Mouse (Mus musculus) kidney, embryonic 15.5 days (tissue): ENCODE data around the gene Zfp949. TPM values are rescaled to one million over a fixed set of nuclear protein-coding genes. Genes with fewer than 3 reads are reported as not detected.
"Not testable (repeated sequence)": the region's sequence is repeated elsewhere in the genome, so short reads cannot be mapped to it uniquely, and the experiment has no call there.

Experiments used
- ATAC-seq: fragments of 200-750 bp; cut with Nextera tagmentation; replicated peaks from 2 replicates; pipeline ENCODE4 v1.8.0; 2017; ENCODE audit warnings: moderate TSS enrichment; ENCODE audit not compliant: low FRiP score
- H3K27ac ChIP-seq: fragments of 300-500 bp; sonication (generic); 2 replicates; pipeline ENCODE4 v1.5.1; 2015; ENCODE audit warnings: mild to moderate bottlenecking, inconsistent platforms
- H3K27me3 ChIP-seq: fragments of 300-500 bp; sonication (generic); 2 replicates; pipeline ENCODE4 v1.6.1; 2015; ENCODE audit warnings: inconsistent platforms
- H3K36me3 ChIP-seq: fragments of 300-500 bp; sonication (generic); 2 replicates; pipeline ENCODE4 v1.6.1; 2015; ENCODE audit warnings: inconsistent platforms
- H3K4me1 ChIP-seq: fragments of 300-500 bp; sonication (generic); 2 replicates; pipeline ENCODE4 v1.6.1; 2015; ENCODE audit warnings: inconsistent platforms
- H3K4me2 ChIP-seq: fragments of 300-500 bp; sonication (generic); 2 replicates; pipeline ENCODE4 v1.6.1; 2015; ENCODE audit warnings: moderate library complexity, mild to moderate bottlenecking, inconsistent platforms
- H3K4me3 ChIP-seq: fragments of 300-500 bp; sonication (generic); replicated peaks from 2 replicates; pipeline ENCODE4 v1.5.1; 2015; ENCODE audit warnings: mild to moderate bottlenecking, inconsistent platforms
- H3K9ac ChIP-seq: fragments of 300-500 bp; sonication (generic); 2 replicates; pipeline ENCODE4 v1.6.1; 2015; ENCODE audit warnings: mild to moderate bottlenecking, inconsistent platforms
- H3K9me3 ChIP-seq: fragments of 300-500 bp; sonication (generic); replicated peaks from 2 replicates; pipeline ENCODE4 v1.6.1; 2016; ENCODE audit warnings: inconsistent platforms
- WGBS: fragments of 180-500 bp; shearing (Covaris S2); methylation state at CpG from one replicate; pipeline ENCODE4 v1.1.7; 2015; ENCODE audit warnings: mixed read lengths; 5-methylcytosine and 5-hydroxymethylcytosine counted together
- polyA plus RNA-seq: library from polyadenylated mRNA; unstranded; fragments of >200 nt; fragmentation: Nextera tagmentation; extraction: Ambion mirVana; gene quantifications from 2 replicates; pipeline ENCODE4 v1.2.1, GENCODE M21; 2015

Gene Zfp949
- polyA plus RNA-seq, 1 experiment from 2014 or later, result 10.7 TPM

GRCm38 (mm10) chr9:88546657-88547056 is 1.2 kb upstream of the Zfp949 start:
- 62% methylated on average over 8 of the region's 8 CpGs for WGBS

GRCm38 (mm10) chr9:88547270-88547669 is 550 bp upstream of the Zfp949 start:
- peaks cover 21% of the 10 kb centered on the region for H3K4me1 ChIP-seq
- ATAC-seq, result peak; percentile 61; the same call in 1 of the 2 replicates
- H3K4me2 ChIP-seq, result peak overlapping the region; percentile 72
- WGBS, result 25% methylated on average over 7 of the region's 7 CpGs
- H3K27ac ChIP-seq, result peak overlapping the region; percentile 64
- 0 out of 2 replicates have a peak overlapping the region, but pooled peaks have one; percentile 71 for H3K9ac ChIP-seq
- H3K36me3 ChIP-seq, result no peaks in the 10 kb centered on the region
- H3K9me3 ChIP-seq, result no peaks in the 10 kb centered on the region
- H3K4me3 ChIP-seq, result peak overlapping the region; percentile 89
- no peaks in the 10 kb centered on the region for H3K27me3 ChIP-seq

More at GRCm38 (mm10) chr9:88546657-88547056, 1.2 kb upstream of the Zfp949 start:
- no peak overlapping the region for H3K4me2 ChIP-seq
- no peak overlapping the region for H3K9ac ChIP-seq
- H3K4me1 ChIP-seq, result peaks cover 21% of the 10 kb centered on the region
- no peaks in the 10 kb centered on the region for H3K36me3 ChIP-seq
- H3K27ac ChIP-seq, result no peak overlapping the region
- H3K9me3 ChIP-seq, result no peaks in the 10 kb centered on the region
- H3K4me3 ChIP-seq, result no peak overlapping the region
- H3K27me3 ChIP-seq, result no peaks in the 10 kb centered on the region
- no peak for ATAC-seq

- H3K4me1 ChIP-seq, result peaks cover 21% of the 10 kb centered on the region
- no peaks in the 10 kb centered on the region for H3K27me3 ChIP-seq
- peak overlapping the region; percentile 72 for H3K4me2 ChIP-seq
- H3K4me3 ChIP-seq, result peak overlapping the region; percentile 89
- WGBS, result 2% methylated on average over 8 of the region's 8 CpGs
- peak overlapping the region; percentile 71 for H3K9ac ChIP-seq
- peaks cover 6% of the 10 kb centered on the region for H3K36me3 ChIP-seq
- no peaks in the 10 kb centered on the region for H3K9me3 ChIP-seq
- ATAC-seq, result 0 out of 2 replicates have a peak, but pooled peaks have one; percentile 6
- peak overlapping the region; percentile 85 for H3K27ac ChIP-seq
These were observed 760 bp downstream of the Zfp949 start for GRCm38 (mm10) chr9:88548614-88548945.

DNA sequence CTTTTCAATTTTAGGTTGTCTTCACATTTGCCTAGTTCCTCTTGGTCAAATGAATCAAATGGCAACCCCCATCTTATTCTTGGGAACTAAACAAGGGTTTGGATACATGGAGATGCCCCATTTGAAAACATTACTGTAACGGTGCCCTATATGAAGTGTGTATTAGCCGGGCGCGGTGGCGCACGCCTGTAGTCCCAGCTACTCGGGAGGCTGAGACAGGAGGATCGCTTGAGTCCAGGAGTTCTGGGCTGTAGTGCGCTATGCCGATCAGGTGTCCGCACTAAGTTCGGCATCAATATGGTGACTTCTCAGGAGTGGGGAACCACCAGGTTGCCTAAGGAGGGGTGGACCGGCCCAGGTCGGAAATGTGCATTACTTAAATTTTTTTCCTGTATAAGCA is 5.3 kb downstream of the Zfp949 start:
- Histone ChIP-seq H3K27me3 (no peaks in the 10 kb centered on the region), H3K4me3 (no peak overlapping the region), H3K9me3 (no peaks in the 10 kb centered on the region), H3K9ac (no peak overlapping the region), H3K27ac (no peak overlapping the region), H3K4me2 (no peak overlapping the region), H3K36me3 (peaks cover 34% of the 10 kb centered on the region), H3K4me1 (peaks cover 16% of the 10 kb centered on the region)
- WGBS, result over 99% methylated on average over 14 of the region's 14 CpGs
- no peak for ATAC-seq

GRCm38 (mm10) chr9:88558146-88558545 is 10.3 kb downstream of the Zfp949 start:
- H3K27ac ChIP-seq, result no peak overlapping the region
- H3K9ac ChIP-seq, result no peak overlapping the region
- H3K4me1 ChIP-seq, result no peaks in the 10 kb centered on the region
- no peak overlapping the region for H3K4me3 ChIP-seq
- 92% methylated on average over 4 of the region's 4 CpGs for WGBS
- no peak for ATAC-seq
- 0 out of 2 replicates have a peak, but pooled peaks cover 4% of the 10 kb centered on the region for H3K9me3 ChIP-seq
- no peak overlapping the region for H3K4me2 ChIP-seq
- no peaks in the 10 kb centered on the region for H3K27me3 ChIP-seq
- peaks cover 71% of the 10 kb centered on the region for H3K36me3 ChIP-seq

DNA sequence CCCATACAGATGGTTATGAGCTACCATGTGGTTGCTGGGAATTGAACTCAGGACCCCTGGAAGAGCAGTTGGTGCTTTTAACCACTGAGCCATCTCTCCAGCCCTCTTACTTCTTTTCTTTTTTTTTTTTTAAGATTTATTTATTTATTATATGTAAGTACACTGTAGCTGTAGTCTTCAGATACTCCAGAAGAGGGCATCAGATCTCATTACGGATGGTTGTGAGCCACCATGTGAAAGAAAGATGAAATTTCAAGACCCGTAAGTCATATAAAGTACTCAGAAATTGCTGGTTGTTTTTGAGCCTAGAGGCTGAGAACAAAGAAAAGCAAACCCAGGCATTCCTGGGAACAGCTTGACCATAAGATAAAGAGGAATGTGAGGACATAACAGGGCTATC is 13.7 kb downstream of the Zfp949 start:
- peaks cover 73% of the 10 kb centered on the region for H3K36me3 ChIP-seq
- not testable (repeated sequence) for H3K4me2 ChIP-seq, H3K9me3 ChIP-seq, H3K9ac ChIP-seq, H3K27ac ChIP-seq, H3K4me3 ChIP-seq, ATAC-seq, H3K27me3 ChIP-seq, H3K4me1 ChIP-seq
- WGBS, result 94% methylated on average over 2 of the region's 2 CpGs

DNA sequence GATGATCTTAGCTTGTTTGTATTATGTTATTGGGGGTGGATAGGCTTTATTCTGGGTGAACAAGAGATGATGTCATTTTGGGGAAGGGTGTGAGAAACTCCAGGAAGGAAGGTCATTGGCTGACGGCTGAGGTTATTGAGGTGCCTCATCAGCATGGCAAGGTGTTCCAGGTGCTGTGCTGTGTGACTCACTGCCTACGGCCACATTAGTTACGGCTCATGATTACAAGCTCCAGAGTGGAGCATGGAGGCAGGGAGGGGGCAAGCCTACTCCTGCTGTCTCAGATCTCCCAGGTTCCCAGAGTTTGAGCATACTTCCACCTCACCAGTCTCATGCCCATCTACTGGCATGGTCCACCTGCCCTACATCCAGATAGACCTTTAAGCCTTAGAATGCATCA is 22.7 kb downstream of the Zfp949 start:
- not testable (repeated sequence) for H3K4me2 ChIP-seq, H3K9ac ChIP-seq, H3K4me1 ChIP-seq, ATAC-seq, H3K27ac ChIP-seq, H3K4me3 ChIP-seq, H3K27me3 ChIP-seq
- Histone ChIP-seq H3K36me3 (peaks cover 49% of the 10 kb centered on the region), H3K9me3 (peaks cover 32% of the 10 kb centered on the region)
- 89% methylated on average over 3 of the region's 3 CpGs for WGBS

GRCm38 (mm10) chr9:88580591-88580990 is 32.8 kb downstream of the Zfp949 start, which contains the start of gene Trim43a:
Gene Trim43a, plus strand, starts transcription at chr9:88580891.
- H3K4me2 ChIP-seq, H3K4me1 ChIP-seq, H3K9ac ChIP-seq, ATAC-seq, H3K9me3 ChIP-seq, H3K4me3 ChIP-seq, H3K36me3 ChIP-seq, H3K27ac ChIP-seq, H3K27me3 ChIP-seq: not testable (repeated sequence)
- 79% methylated on average over 2 of the region's 2 CpGs for WGBS

- not testable (repeated sequence) for H3K4me3 ChIP-seq, H3K36me3 ChIP-seq, H3K4me2 ChIP-seq, H3K27me3 ChIP-seq, H3K9ac ChIP-seq, H3K9me3 ChIP-seq, H3K4me1 ChIP-seq, H3K27ac ChIP-seq, ATAC-seq
- WGBS, result 50% methylated on average over 6 of the region's 6 CpGs
These were observed 45.9 kb downstream of the Zfp949 start for GRCm38 (mm10) chr9:88593708-88594107.

DNA sequence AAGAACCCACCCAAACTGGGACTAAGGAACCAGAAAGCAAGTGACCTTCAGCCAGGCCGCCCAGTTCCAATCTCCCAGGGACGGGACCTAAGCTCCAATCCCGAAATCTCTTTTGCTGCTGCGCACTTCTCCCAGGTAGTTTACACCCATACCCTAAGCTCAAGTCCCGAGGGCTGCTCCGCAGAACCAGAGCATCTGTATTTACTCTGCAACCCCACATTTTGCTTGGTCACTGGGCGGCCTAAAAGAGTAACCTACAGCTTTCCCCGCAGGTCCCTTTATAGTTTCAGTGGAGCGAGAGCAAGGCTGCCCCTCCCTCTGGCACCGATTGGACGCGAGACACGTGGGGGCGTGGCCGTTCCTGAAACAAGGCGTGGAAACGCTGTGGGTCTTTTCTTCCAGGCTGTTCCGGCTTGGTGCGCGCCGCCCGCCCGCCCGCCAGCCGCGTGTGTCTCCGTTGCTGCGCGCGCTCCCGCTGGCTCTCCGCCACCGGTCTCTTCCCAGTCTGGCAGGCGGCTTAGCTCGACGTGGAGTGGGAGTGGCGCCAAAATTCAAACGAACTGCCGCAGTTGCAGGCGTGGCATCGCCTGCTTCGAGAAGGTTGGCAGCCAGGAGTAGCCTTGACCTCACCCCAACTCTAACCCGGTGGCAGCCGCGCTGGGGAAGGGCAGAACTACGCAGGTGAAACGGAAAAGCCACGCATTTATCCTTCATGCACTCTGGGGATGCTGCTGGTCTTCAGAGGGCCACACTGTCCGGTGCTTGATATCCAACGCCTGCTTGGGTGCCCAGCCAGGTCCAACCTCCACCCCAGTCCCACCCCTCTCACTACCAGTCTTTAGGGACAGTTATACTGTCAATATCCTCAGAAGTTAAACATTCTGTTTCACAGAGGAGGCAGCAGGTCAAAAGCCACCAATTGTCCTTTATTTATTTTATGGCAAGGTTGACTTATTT is 51.7 kb downstream of the Zfp949 start:
- H3K27me3 ChIP-seq, H3K27ac ChIP-seq, H3K4me1 ChIP-seq, H3K9ac ChIP-seq, H3K9me3 ChIP-seq, H3K36me3 ChIP-seq: not testable (repeated sequence)
- ATAC-seq, result peak; percentile 99
- Histone ChIP-seq H3K4me2 (peak overlapping the region; percentile 68), H3K4me3 (peak overlapping the region; percentile 47)
- 2% methylated on average over 47 of the region's 50 CpGs for WGBS
